Mouse (Mus musculus): ENCODE data around the gene Olfr190. TPM values are rescaled to one million over a fixed set of nuclear protein-coding genes. Genes with fewer than 3 reads are reported as not detected.
"Not testable (repeated sequence)": the region's sequence is repeated elsewhere in the genome, so short reads cannot be mapped to it uniquely, and the experiment has no call there.

Olfr190 gene
- not detected for total RNA-seq (2021)

GRCm38 (mm10) chr16:59077905-59078304 lies at the start of gene Olfr190:
Olfr190 (minus strand) TSS chr16:59078005.
- no peak for DNase-seq (ENCODE audit: extremely low spot score in 1 of 2, low spot score in 1 of 2)

- DNase-seq (ENCODE audit: extremely low spot score in 1 of 2, low spot score in 1 of 2) = no peak
Measured at GRCm38 (mm10) chr16:59120969-59121368, 43.2 kb upstream of the Olfr190 start, which contains the start of gene Olfr194. Olfr194 (minus strand) TSS chr16:59121069.

GRCm38 (mm10) chr16:59111781-59112180 lies 34.0 kb upstream of the Olfr190 start, which contains the start of gene Olfr193:
Olfr193 (minus strand) TSS chr16:59111881.
- DNase-seq (ENCODE audit: extremely low spot score in 1 of 2, low spot score in 1 of 2) = no peak

GRCm38 (mm10) chr16:59108522-59108921 lies 30.7 kb upstream of the Olfr190 start:
- DNase-seq (ENCODE audit: extremely low spot score in 1 of 2, low spot score in 1 of 2) = not testable (repeated sequence)

GRCm38 (mm10) chr16:59105312-59105711 lies 27.5 kb upstream of the Olfr190 start:
- no peak for DNase-seq (ENCODE audit: extremely low spot score in 1 of 2, low spot score in 1 of 2)

- not testable (repeated sequence) for DNase-seq (ENCODE audit: extremely low spot score in 1 of 2, low spot score in 1 of 2)
Measured at GRCm38 (mm10) chr16:59089722-59090121, 11.9 kb upstream of the Olfr190 start, which contains the start of gene Olfr191. Olfr191 (minus strand) TSS chr16:59089822.

- not testable (repeated sequence) for DNase-seq (ENCODE audit: extremely low spot score in 1 of 2, low spot score in 1 of 2)
Measured at GRCm38 (mm10) chr16:59081113-59081512, 3.3 kb upstream of the Olfr190 start.

- no peak for DNase-seq (ENCODE audit: extremely low spot score in 1 of 2, low spot score in 1 of 2)
Measured at GRCm38 (mm10) chr16:59073520-59073919, 4.3 kb downstream of the Olfr190 start.

- no peak for DNase-seq (ENCODE audit: extremely low spot score in 1 of 2, low spot score in 1 of 2)
Measured at GRCm38 (mm10) chr16:59071755-59072154, 6.0 kb downstream of the Olfr190 start.

- not testable (repeated sequence) for DNase-seq (ENCODE audit: extremely low spot score in 1 of 2, low spot score in 1 of 2)
Measured at GRCm38 (mm10) chr16:59062411-59062810, 15.4 kb downstream of the Olfr190 start.

- DNase-seq (ENCODE audit: extremely low spot score in 1 of 2, low spot score in 1 of 2) = not testable (repeated sequence)
Measured at GRCm38 (mm10) chr16:59049286-59049685, 28.5 kb downstream of the Olfr190 start.

- no peak for DNase-seq (ENCODE audit: extremely low spot score in 1 of 2, low spot score in 1 of 2)
Measured at GRCm38 (mm10) chr16:59048860-59049259, 28.9 kb downstream of the Olfr190 start.

GRCm38 (mm10) chr16:59047579-59047978 lies 30.2 kb downstream of the Olfr190 start:
- DNase-seq (ENCODE audit: extremely low spot score in 1 of 2, low spot score in 1 of 2) = no peak

GRCm38 (mm10) chr16:59045835-59046234 lies 32.0 kb downstream of the Olfr190 start:
- no peak for DNase-seq (ENCODE audit: extremely low spot score in 1 of 2, low spot score in 1 of 2)

GRCm38 (mm10) chr16:59039710-59040109 lies 38.1 kb downstream of the Olfr190 start, which contains the start of gene Olfr187:
Olfr187 (minus strand) TSS chr16:59039767.
- no peak for DNase-seq (ENCODE audit: extremely low spot score in 1 of 2, low spot score in 1 of 2)

- DNase-seq (ENCODE audit: extremely low spot score in 1 of 2, low spot score in 1 of 2) = no peak
Measured at GRCm38 (mm10) chr16:59030191-59030590, 47.6 kb downstream of the Olfr190 start, which contains the start of gene Olfr186. Olfr186 (minus strand) TSS chr16:59030291.

Other genes starting within 250 kb of the Olfr190 start
- not detected for gene Olfr177, start 203.2 kb downstream of the Olfr190 start, total RNA-seq (2021)
- not detected for gene Olfr178, start 185.9 kb downstream of the Olfr190 start, total RNA-seq (2021)
- gene Olfr181, start 149.2 kb downstream of the Olfr190 start, total RNA-seq (2021) = not detected
- gene Olfr180, start 148.6 kb downstream of the Olfr190 start, total RNA-seq (2021) = not detected
- gene Olfr183, start 82.6 kb downstream of the Olfr190 start, total RNA-seq (2021) = not detected
- not detected for gene Olfr186, start 47.7 kb downstream of the Olfr190 start, total RNA-seq (2021)
- gene Olfr187, start 38.2 kb downstream of the Olfr190 start, total RNA-seq (2021) = not detected
- gene Olfr191, start 11.8 kb upstream of the Olfr190 start, total RNA-seq (2021) = not detected
- not detected for gene Olfr193, start 33.9 kb upstream of the Olfr190 start, total RNA-seq (2021)
- not detected for gene Olfr194, start 43.1 kb upstream of the Olfr190 start, total RNA-seq (2021)
- not detected for gene Olfr195, start 69.0 kb upstream of the Olfr190 start, total RNA-seq (2021)
- not detected for gene Olfr196, start 92.4 kb upstream of the Olfr190 start, total RNA-seq (2021)
- not detected for gene Olfr198, start 125.5 kb upstream of the Olfr190 start, total RNA-seq (2021)
- gene Olfr199, start 141.8 kb upstream of the Olfr190 start, total RNA-seq (2021) = not detected
- not detected for gene Olfr201, start 194.6 kb upstream of the Olfr190 start, total RNA-seq (2021)
- gene Olfr202, start 208.8 kb upstream of the Olfr190 start, total RNA-seq (2021) = not detected
- not detected for gene Olfr203, start 220.9 kb upstream of the Olfr190 start, total RNA-seq (2021)
- not detected for gene Olfr204, start 240.2 kb upstream of the Olfr190 start, total RNA-seq (2021)

All from layer of hippocampus, postnatal 25 days (tissue).